Mouse (Mus musculus): Measurements from ENCODE around the gene Coro6. TPM values are rescaled to one million over a fixed set of nuclear protein-coding genes. Genes with fewer than 3 reads are reported as not detected.
A peak's percentile ranks its signal among the peaks of the same experiment; 100 is the strongest.

Gene Coro6
- total RNA-seq, 2 experiments from 2014 or later, result not detected

GRCm38 (mm10) chr11:77507426-77507825 lies 45.2 kb downstream of the Coro6 start:
- no peak for ATAC-seq (replicated peaks; ENCODE audit: poor library complexity, severe bottlenecking)

DNA sequence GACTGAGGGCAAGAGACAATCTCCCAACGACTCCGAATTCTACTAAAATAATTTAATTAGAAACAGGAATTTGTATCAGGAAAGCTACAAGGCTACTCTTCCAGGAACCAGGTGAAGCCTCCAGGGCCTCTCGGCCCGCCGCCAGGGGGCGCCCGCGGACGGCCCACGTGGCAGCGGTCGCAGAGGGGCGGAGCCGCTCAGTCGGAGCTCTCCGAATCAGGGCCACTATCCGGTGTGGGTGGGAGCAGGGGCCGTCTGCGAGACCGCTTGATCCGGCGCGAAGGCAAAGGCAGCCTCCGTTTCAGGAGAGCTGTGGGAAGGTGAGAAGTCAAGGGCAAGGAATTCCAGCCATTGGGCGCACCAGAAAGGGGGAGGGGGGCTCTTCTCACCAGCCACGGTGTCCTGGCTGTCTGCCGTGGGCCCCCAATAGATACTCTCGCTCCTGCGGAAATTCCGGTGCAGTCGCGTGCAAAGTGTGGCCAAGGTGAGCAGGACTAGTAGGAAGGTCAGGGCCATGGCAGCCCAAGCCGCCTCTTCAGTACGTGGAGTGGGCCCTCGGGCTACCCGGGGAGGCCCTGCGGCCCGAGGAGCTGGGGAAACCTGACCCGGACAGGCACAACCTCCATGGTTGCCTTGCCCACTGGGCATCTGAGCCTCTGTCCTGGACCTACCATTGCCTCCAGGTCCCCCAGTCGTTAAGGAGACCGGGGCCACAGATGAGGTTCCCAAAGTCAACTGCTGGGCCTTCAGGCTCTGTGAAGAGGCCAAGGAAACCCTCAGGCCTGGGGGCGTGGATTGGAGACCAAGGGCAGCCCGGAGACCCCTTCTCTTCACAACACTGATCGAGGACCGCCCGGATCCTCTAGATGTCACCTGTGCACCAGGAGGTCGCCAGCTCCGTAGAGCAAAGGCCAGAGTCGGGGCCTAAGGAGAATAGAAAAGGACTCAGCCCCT lies 46.1 kb downstream of the Coro6 start:
- peak; percentile 72 for ATAC-seq (replicated peaks; ENCODE audit: poor library complexity, severe bottlenecking)

GRCm38 (mm10) chr11:77511336-77511735 lies 49.1 kb downstream of the Coro6 start:
- no peak for ATAC-seq (replicated peaks; ENCODE audit: poor library complexity, severe bottlenecking)

DNA sequence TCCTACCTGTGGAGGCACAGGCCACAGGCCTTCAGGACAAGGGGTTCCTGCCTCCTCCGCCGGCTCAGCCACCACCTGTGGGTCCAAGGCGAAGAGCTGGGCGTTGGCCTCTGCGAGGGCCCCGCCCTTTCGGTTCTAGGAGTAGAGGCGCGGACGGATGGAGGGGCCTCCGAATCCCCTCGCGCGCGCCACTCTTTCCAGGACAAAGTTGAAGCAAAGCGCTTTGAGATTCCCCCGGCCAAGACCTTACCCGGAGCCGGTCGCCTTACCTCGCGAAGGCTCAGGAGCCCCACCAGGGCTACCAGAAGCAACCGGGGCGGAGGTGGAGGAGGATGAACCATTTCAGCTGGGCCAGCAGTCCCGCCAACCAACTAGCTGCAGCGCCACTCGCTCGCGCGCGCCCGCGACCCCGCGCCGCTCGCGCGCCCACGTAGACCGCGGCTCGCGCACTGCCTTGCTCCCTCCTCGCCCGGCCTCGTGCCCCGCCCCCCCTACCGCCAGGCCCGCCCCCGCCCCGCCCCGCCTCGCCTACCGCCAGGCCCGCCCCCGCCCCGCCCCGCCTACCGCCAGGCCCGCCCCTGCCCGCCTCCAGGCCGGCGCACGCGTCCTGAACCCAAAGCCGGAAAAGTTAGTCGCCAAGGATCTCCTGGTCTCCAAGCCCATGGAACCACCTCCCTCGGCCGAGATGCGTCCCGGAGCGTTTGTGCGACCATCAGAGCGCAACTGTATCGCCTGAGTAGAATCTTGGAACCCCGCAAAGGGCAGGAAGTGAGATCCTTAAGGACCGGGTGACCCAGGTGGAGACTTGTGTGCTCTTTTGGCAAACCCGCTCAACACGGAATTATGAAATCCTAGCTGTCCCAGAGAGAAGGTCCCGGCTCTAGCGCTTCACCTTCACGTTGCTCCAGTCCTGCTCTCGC lies 50.9 kb downstream of the Coro6 start:
- ATAC-seq (replicated peaks; ENCODE audit: poor library complexity, severe bottlenecking), result peak; percentile 47

GRCm38 (mm10) chr11:77513811-77514170 lies 51.6 kb downstream of the Coro6 start:
- ATAC-seq (replicated peaks; ENCODE audit: poor library complexity, severe bottlenecking), result no peak

DNA sequence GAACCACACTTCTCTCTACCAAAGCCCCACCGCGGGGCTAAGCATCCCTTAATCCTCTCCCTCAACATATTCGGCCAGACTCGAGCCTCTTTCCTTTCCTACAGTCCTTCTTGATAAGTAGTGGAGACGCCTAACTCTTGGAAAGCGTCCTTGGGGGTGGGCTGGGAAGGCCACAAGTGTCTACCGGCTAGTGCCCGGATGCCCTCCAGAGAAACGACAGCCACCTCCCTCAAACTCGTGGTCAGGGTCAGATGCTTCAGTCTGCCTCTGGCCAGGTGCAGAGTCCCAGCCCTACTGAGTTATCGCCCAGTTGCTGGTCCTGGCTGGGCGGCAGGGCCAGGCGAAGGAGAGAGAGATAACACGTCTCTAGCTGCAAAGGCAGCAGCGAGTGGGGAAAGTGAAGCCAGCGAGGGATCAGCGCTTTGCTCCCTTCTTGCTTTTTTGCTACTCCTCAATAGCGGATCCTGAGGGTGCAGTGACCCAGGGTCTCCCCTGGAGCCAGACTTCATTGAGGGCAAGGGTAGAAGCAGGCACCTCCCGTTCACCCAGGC lies 52.1 kb downstream of the Coro6 start:
- ATAC-seq (replicated peaks; ENCODE audit: poor library complexity, severe bottlenecking), result no peak

- peak; percentile 58 for ATAC-seq (replicated peaks; ENCODE audit: poor library complexity, severe bottlenecking)
These were observed 52.8 kb downstream of the Coro6 start, which contains the start of gene Abhd15 for GRCm38 (mm10) chr11:77514832-77515636. Gene Abhd15, plus strand, starts transcription at chr11:77515121.

DNA sequence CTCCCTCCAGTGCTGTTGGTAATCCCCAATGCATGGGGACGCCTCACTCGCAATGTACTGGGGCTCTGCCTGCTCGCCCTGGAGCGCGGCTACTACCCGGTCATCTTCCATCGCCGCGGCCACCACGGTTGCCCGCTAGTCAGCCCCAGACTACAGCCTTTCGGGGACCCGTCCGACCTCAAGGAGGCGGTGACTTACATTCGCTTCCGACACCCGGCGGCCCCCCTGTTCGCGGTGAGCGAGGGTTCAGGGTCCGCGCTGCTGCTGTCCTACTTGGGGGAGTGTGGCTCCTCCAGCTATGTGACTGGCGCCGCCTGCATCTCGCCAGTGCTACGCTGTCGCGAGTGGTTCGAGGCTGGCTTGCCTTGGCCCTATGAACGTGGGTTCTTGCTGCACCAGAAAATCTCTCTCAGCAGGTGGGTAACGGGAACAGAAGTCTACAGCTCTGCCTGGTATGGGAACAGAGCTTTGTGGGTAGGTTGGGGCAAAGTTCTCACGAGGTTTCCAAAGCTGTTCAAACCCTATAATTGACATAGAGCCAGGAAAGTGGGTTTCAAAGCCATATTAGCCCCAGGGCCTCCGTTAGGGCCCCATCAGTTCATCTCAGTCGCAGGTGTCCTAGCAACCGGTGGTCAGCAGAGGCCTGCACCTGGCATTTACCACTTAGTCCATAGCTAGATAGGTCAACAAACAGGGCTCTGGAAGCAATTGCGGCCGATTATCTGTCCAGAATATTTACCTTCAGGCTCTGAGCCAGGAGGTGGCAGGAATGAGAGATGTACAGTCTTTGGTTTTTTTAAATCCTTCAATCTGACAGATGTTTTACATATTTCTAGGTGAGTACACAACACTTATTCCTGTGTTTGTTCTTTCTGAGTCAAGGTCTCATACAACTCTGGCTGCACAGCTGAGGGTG lies 53.7 kb downstream of the Coro6 start, which contains the start of gene Trp53i13:
Gene Trp53i13 (minus strand): TSS at position 344 of the 916 bp plus-strand sequence.
- ATAC-seq (replicated peaks; ENCODE audit: poor library complexity, severe bottlenecking), result 0 out of 2 replicates have a peak, but pooled peaks have one; percentile 2

- no peak for ATAC-seq (replicated peaks; ENCODE audit: poor library complexity, severe bottlenecking)
These were observed 54.6 kb downstream of the Coro6 start for GRCm38 (mm10) chr11:77516553-77517425.

DNA sequence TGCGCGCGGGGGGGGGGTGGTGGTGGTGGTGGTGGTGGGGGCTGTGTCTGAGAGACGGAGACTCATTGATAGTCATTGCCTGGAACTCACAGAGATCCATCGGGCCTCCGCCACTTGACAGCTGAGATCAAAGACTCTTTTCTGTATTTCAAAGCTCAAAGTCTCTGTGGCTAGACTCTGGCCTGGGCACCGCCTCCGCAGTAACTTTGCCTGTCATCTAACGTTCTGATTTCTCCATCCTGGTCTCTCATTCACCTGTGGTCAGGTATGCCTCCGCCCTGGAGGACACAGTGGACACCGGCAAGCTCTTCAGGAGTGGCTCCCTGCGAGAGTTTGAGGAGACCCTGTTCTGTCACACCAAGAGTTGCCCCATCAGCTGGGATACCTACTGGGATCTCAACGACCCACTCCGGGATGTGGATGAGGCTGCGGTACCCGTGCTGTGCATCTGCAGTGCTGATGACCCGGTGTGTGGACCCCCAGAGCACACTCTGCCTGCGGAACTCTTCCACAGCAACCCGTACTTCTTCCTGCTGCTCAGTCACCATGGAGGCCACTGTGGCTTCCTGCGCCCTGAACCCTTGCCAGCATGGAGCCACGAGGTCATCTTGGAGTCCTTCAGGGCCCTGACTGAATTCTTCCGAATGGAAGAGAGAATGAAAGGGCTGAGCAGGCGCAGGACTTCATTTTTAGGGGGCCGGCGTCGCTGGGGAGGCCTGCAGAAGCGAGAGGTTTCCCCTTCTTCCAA lies 56.0 kb downstream of the Coro6 start:
- no peak for ATAC-seq (replicated peaks; ENCODE audit: poor library complexity, severe bottlenecking)

GRCm38 (mm10) chr11:77519043-77519442 lies 56.8 kb downstream of the Coro6 start, which contains the start of gene Gm10392:
Gene Gm10392, minus strand, starts transcription at chr11:77519198.
- peak; percentile 52 for ATAC-seq (replicated peaks; ENCODE audit: poor library complexity, severe bottlenecking)

Other genes with a start within 250 kb of the Coro6 start
- 26.6 and 28.7 TPM in 2 replicates for gene Ssh2, start 246.1 kb upstream of the Coro6 start, total RNA-seq (2014; fragmentation: Nextera tagmentation)
- 14.4 and 14.7 TPM in 2 replicates for gene Ssh2, start 246.1 kb upstream of the Coro6 start, total RNA-seq (2017)
- 14.9 and 20.0 TPM in 2 replicates for gene Ankrd13b, start 27.3 kb downstream of the Coro6 start, total RNA-seq (2014; fragmentation: Nextera tagmentation)
- 3.1 and 4.8 TPM in 2 replicates for gene Ankrd13b, start 27.3 kb downstream of the Coro6 start, total RNA-seq (2017)
- 33.6 and 47.7 TPM in 2 replicates for gene Git1, start 31.2 kb downstream of the Coro6 start, total RNA-seq (2014; fragmentation: Nextera tagmentation)
- gene Git1, start 31.2 kb downstream of the Coro6 start, total RNA-seq (2017), result 10.3 and 16.4 TPM in 2 replicates
- 3.4 and 9.6 TPM in 2 replicates for gene Abhd15, start 52.7 kb downstream of the Coro6 start, total RNA-seq (2014; fragmentation: Nextera tagmentation)
- gene Abhd15, start 52.7 kb downstream of the Coro6 start, total RNA-seq (2017), result 2.6 and 3.6 TPM in 2 replicates
- gene Trp53i13, start 53.6 kb downstream of the Coro6 start, total RNA-seq (2014; fragmentation: Nextera tagmentation), result 2.5 and 3.3 TPM in 2 replicates
- 1.8 and 2.8 TPM in 2 replicates for gene Trp53i13, start 53.6 kb downstream of the Coro6 start, total RNA-seq (2017)
- gene Gm10392, start 56.8 kb downstream of the Coro6 start, total RNA-seq (2014; fragmentation: Nextera tagmentation), result not detected in 2 replicates
- 0.52 TPM in 1 of 2 replicates, not detected in the other for gene Gm10392, start 56.8 kb downstream of the Coro6 start, total RNA-seq (2017)
- gene Taok1, start 145.4 kb downstream of the Coro6 start, total RNA-seq (2014; fragmentation: Nextera tagmentation), result 22.9 and 23.6 TPM in 2 replicates
- gene Taok1, start 145.4 kb downstream of the Coro6 start, total RNA-seq (2017), result 30.2 and 36.7 TPM in 2 replicates
- gene Nufip2, start 223.7 kb downstream of the Coro6 start, total RNA-seq (2014; fragmentation: Nextera tagmentation), result 60.5 and 62.3 TPM in 2 replicates
- 89.1 and 93.7 TPM in 2 replicates for gene Nufip2, start 223.7 kb downstream of the Coro6 start, total RNA-seq (2017)

All from granulocyte monocyte progenitor cell, adult 5-6 weeks (primary cell).